ENCODE assay signal across 20 mouse cellular contexts in the genomic region with DNA sequence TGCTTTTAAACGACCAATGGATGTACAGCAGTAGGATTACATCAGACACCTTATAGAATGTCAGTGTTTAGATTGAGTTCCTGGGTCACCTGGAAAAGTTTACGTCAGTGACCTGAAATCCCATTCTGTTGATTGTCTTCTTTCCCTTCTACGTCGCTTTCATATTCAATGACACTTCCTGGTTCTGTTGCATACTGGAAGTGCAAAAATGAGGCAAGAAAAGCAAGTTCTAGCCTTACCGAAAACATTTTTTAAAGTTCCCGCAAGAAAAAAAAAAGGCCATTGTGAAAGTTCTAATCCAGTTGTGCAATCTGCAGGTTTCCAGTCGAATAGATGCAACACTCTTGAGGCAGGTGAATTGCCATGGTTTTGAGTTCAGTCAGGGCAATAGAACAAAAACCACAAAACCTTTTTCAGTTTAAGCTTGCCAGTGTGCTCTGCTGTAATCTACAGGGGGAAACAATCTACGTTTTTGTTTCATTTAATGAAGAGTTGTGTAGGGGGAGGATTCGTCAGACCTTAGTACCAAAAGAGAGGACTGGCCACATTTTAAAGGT.
"Had no signal": no experiment of that assay in that cellular context is flagged by ENCODE, and none has a peak within 500 bp of the region (broad histone marks: within the 10 kb centered on the region; RNA-seq: fewer than 3 reads in every experiment).

No protein-coding gene starts in this region.

- H3K4me1 ChIP-seq: kidney, embryonic 15.5 days; limb, embryonic 10.5 days; limb, embryonic 13.5 days; liver, embryonic 13.5 days; midbrain, embryonic 12.5 days; midbrain, embryonic 15.5 days; neural tube, embryonic 12.5 days; neural tube, embryonic 15.5 days; stomach, embryonic 15.5 days had no signal

- H3K9ac ChIP-seq: kidney, embryonic 15.5 days; limb, embryonic 13.5 days; liver, embryonic 13.5 days; lung, embryonic 14.5 days; midbrain, embryonic 12.5 days; midbrain, embryonic 15.5 days; neural tube, embryonic 12.5 days; neural tube, embryonic 15.5 days; stomach, embryonic 15.5 days had no signal

- H3K27me3 ChIP-seq: kidney, embryonic 15.5 days; limb, embryonic 13.5 days; liver, embryonic 13.5 days; midbrain, embryonic 12.5 days; midbrain, embryonic 15.5 days; neural tube, embryonic 12.5 days; neural tube, embryonic 15.5 days; stomach, embryonic 15.5 days had no signal

- H3K4me3 ChIP-seq: kidney, embryonic 15.5 days; limb, embryonic 10.5 days; limb, embryonic 13.5 days; liver, embryonic 13.5 days; midbrain, embryonic 12.5 days; midbrain, embryonic 15.5 days; neural tube, embryonic 12.5 days; neural tube, embryonic 15.5 days; stomach, embryonic 15.5 days had no signal

- H3K36me3 ChIP-seq: kidney, embryonic 15.5 days; limb, embryonic 10.5 days; limb, embryonic 13.5 days; liver, embryonic 13.5 days; midbrain, embryonic 12.5 days; midbrain, embryonic 15.5 days; neural tube, embryonic 12.5 days; neural tube, embryonic 15.5 days; stomach, embryonic 15.5 days had no signal

- H3K4me2 ChIP-seq: kidney, embryonic 15.5 days; limb, embryonic 13.5 days; liver, embryonic 13.5 days; lung, embryonic 14.5 days; midbrain, embryonic 12.5 days; midbrain, embryonic 15.5 days; neural tube, embryonic 12.5 days; neural tube, embryonic 15.5 days; stomach, embryonic 15.5 days had no signal

- H3K9me3 ChIP-seq: kidney, embryonic 15.5 days; limb, embryonic 10.5 days; limb, embryonic 13.5 days; liver, embryonic 13.5 days; midbrain, embryonic 12.5 days; midbrain, embryonic 15.5 days; neural tube, embryonic 12.5 days; neural tube, embryonic 15.5 days; stomach, embryonic 15.5 days had no signal

- DNase-seq: kidney, adult 2 months; kidney, postnatal 10 days; kidney, postnatal 36 days; layer of hippocampus, postnatal 36 days; liver, embryonic 13.5 days; lung, embryonic 14.5 days; lung, postnatal 10 days; retina, postnatal 1 day; right cerebral cortex, postnatal 25 days; spleen, adult 18-20 months; thymus, postnatal 25 days had no signal

- ATAC-seq: intestine, postnatal 0 days; midbrain, embryonic 15.5 days had no signal

- H3K27ac ChIP-seq: kidney, embryonic 15.5 days; limb, embryonic 10.5 days; limb, embryonic 13.5 days; liver, embryonic 13.5 days; midbrain, embryonic 12.5 days; midbrain, embryonic 15.5 days; neural tube, embryonic 12.5 days; neural tube, embryonic 15.5 days; stomach, embryonic 15.5 days had no signal
